Mouse (Mus musculus) ovary, postnatal 10 days (tissue): Measurements from ENCODE around the gene Dynll1.

ENCODE experiments used
- DNase-seq: peaks from one replicate; pipeline ENCODE4 v3.0.0; 2022; ENCODE audit warnings: low spot score

The Dynll1 gene

GRCm38 (mm10) chr5:115300792-115301614 is at the start of gene Dynll1:
TSS of gene Dynll1 (minus strand) at chr5:115300999.
- DNase-seq: peak; percentile 100

- DNase-seq: no peak
These were observed 48.4 kb upstream of the Dynll1 start for GRCm38 (mm10) chr5:115349225-115349555.

- peak; percentile 93 for DNase-seq
These were observed 47.9 kb upstream of the Dynll1 start, which contains the start of gene Cox6a1 for GRCm38 (mm10) chr5:115348546-115349224. TSS of gene Cox6a1 (minus strand) at chr5:115348981.

GRCm38 (mm10) chr5:115347564-115347963 is 46.8 kb upstream of the Dynll1 start:
- peak; percentile 48 for DNase-seq

GRCm38 (mm10) chr5:115341314-115342165 is 40.7 kb upstream of the Dynll1 start:
- no peak for DNase-seq

- DNase-seq: peak; percentile 81
These were observed 39.9 kb upstream of the Dynll1 start, which contains the start of the genes Gatc and Triap1 for GRCm38 (mm10) chr5:115340577-115341313. TSS of gene Gatc (minus strand) at chr5:115341178. TSS of gene Triap1 (plus strand) at chr5:115341225.

- no peak for DNase-seq
These were observed 39.2 kb upstream of the Dynll1 start for GRCm38 (mm10) chr5:115340007-115340406.

- no peak for DNase-seq
These were observed 32.8 kb upstream of the Dynll1 start for GRCm38 (mm10) chr5:115333626-115334025.

- DNase-seq: no peak
These were observed 30.2 kb upstream of the Dynll1 start for GRCm38 (mm10) chr5:115330955-115331354.

GRCm38 (mm10) chr5:115327610-115328548 is 27.1 kb upstream of the Dynll1 start:
- no peak for DNase-seq

- peak; percentile 97 for DNase-seq
These were observed 26.2 kb upstream of the Dynll1 start, which contains the start of gene Srsf9 for GRCm38 (mm10) chr5:115326875-115327609. TSS of gene Srsf9 (plus strand) at chr5:115327177.

GRCm38 (mm10) chr5:115326256-115326831 is 25.5 kb upstream of the Dynll1 start:
- no peak for DNase-seq

GRCm38 (mm10) chr5:115319004-115319940 is 18.5 kb upstream of the Dynll1 start:
- peak; percentile 51 for DNase-seq

- DNase-seq: no peak
These were observed 17.0 kb upstream of the Dynll1 start for GRCm38 (mm10) chr5:115317645-115318328.

GRCm38 (mm10) chr5:115316968-115317644 is 16.3 kb upstream of the Dynll1 start:
- no peak for DNase-seq

- no peak for DNase-seq
These were observed 12.8 kb upstream of the Dynll1 start for GRCm38 (mm10) chr5:115313668-115313943.
